Mouse (Mus musculus) right cerebral cortex, postnatal 10 days (tissue): ENCODE measurements around the gene 4930442H23Rik.
"Not testable (repeated sequence)": the region's sequence is repeated elsewhere in the genome, so short reads cannot be mapped to it uniquely, and the experiment has no call there.

Experiments used
- DNase-seq, 2 experiments: peaks; one replicate each; pipeline ENCODE4 v3.0.0; 2021; ENCODE audit warnings: low spot score in 2 of 2

The 4930442H23Rik gene

DNA sequence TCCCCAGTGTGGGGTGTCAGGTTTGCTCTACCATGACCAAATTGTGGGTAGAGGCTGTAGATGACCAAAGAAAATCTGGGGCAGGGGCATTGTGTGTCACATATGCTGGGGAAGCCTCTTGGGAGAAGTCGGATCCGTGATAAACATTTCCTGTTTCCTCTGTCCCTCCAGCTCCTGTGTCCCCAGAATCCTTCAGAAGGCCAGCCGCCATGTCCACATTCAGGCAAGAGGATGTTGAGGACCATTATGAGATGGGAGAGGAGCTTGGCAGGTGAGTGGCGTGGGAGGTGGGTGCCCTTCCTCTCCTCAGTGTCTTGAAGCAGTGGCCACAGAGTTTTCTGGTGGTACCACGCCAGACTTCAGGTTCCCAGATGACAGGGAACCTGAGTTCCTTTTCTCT lies at the start of gene 4930442H23Rik:
Gene 4930442H23Rik (minus strand): TSS at position 45 of the 400 bp plus-strand sequence.
- DNase-seq = no peak

DNA sequence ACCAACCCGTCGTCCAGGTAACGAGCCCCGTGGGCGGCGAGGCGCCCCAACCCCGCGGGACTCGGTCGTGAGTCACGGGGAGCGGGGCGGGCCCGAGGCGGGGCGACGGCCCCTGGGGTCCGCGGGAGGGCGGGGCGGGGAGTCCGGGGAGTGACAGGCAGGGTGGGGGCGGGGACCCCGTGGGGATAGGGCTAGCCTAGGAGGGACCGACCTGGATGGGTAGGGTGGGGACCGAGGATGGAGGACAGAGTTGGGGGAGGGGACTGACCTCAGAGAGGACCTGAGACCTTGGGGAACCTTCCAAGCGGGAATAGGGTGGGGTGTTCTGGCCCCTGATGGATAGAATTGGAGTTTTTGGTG lies 49.6 kb upstream of the 4930442H23Rik start:
- DNase-seq = no peak

DNA sequence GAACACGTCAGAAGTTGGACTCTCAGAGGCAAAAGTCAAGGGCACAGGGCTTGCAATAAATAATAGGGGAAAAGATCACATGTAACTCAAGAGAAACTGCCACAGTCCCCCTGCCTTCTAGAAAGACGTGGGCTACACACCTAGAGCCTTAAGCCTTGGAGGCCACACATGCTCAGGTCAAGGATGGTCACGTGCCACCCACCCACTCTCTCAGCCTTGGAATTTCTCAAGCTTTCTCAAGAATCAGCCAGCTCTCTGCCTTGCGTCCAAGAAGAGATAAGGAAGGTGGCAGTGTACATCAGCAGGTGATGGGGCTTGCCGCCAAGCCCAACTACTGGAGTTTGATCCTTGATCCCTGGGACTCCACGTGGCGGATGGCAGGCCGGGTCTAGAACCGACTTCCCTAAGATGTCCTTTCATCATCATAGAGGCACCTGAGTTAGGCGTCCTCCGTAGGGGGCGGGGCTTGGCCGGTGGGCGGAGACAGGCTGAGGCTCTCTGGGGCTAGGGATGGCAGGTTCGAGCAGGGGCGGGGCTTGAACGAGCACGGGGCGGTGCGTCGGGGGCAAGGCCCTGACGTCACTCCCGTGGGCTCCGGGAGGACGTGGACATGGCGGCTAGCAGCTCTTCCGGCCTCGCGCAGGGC lies 49.1 kb upstream of the 4930442H23Rik start, which contains the start of gene Zfr2:
Gene Zfr2 (plus strand): TSS at position 576 of the 646 bp plus-strand sequence.
- DNase-seq = peak; percentile 96

DNA sequence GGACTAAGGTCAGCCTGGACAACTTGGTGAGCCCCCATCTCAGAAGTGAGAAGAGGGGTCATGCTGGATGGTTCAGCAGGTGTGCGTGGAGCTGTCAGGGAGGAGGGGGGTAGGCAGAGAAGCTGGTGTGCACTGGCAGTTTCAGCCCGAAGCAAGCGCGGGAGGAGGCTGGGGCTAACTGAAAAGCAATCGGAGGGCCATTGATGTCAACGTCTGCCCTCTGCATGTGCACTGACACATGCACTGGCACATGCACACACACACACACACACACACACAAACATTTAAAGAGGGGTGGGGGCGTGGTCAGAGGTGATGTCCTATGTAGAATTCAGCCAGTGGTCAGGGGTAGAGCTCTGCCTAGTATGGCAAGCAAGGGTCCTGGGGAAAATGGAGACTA lies 47.8 kb upstream of the 4930442H23Rik start:
- DNase-seq = peak in 1 of 2 experiments; percentile 48

DNA sequence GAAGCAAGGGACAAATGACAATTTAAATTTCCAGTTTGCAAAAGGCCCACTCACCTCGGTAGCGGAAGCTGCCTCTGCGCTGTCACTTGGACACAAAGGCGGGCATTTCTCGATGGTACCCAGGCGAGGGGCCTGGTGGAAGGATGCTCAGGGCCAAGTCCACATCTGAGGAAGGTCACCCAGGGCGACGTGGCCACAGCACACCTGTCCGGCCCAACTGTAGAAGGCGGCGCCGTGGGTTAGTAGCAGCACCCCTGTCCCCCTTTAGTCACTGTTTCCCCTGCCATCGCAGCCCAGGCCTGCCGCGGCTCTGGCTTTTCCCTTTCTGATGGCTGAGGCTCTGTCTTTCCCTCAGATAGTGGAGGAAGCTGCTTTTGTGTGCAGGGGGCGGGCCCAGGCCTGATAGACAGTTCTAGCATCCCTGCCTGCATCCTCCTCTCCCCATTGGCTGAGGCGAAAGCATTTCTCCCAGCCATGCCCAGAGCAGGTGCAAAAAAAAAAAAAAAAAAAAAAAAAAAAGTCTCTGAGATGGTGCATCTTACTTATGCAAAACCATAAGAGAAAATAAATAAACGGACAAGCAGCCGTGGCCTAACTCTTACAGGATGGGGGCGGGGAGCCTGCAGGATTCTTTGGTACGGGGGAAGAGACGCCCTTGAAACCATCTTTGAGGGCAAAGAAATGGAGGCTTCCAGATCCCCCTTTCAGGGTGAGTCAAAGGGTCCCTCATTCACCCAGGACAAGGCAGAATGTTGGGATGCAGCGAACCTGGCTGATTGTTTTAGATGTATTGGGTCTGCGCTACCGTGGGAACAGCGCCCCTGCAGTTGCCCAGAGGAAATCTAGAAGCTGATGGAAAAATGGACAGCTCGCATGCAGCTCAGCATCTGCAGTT lies 47.0 kb upstream of the 4930442H23Rik start, which contains the start of gene Atcay:
Gene Atcay (minus strand): TSS at position 396 of the 895 bp plus-strand sequence.
- DNase-seq = peak; percentile 93 to 96

DNA sequence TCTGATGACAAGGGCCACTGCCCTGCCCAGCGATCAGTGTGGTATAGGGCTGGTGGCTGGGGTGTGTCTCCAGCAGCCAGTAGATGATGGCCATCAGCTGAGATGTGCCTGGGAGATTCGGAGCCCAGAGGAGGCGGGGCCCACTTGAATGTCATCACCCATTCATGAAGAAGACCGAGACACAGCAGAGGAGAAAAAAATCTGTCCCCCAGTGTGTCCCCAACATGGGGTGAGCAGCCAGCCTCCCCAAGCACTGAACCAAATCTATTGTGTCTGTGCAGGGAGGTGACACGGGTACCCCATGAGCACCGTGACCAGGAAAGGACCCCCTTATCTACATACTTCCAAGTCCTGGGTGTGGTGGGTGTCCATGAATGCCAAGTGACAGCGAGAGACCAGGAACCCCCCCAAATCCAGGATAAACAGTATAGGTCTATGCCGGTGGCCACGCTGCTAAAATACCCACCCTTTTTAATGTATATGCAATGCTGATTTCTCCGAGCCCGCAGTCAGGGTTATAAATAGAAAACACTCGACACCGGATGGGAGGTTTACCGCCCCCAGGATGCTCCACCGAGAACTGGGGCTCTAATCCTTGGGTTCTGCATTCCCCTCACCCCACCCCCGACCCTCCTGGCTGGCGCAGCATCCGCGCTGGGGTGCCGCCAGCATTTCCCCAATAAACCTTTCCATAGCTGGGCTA lies 46.2 kb upstream of the 4930442H23Rik start:
- peak; percentile 68 to 74 for DNase-seq

DNA sequence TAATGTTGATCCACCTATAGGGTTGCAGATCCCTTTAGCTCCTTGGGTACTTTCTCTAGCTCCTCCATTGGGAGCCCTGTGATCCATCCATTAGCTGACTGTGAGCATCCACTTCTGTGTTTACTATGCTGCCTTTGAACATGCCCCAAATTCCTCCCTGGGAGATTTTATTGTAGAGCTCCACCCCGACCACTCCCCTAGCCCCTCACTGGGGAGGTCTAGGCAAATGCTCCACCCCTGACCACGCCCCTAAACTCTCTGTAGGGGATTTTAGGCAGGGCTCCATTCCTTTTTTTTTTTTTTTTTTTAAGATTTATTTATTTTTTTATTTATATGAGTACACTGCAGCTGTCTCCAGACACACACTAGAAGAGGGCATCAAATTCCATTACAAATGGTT lies 40.1 kb upstream of the 4930442H23Rik start:
- DNase-seq = not testable (repeated sequence)

DNA sequence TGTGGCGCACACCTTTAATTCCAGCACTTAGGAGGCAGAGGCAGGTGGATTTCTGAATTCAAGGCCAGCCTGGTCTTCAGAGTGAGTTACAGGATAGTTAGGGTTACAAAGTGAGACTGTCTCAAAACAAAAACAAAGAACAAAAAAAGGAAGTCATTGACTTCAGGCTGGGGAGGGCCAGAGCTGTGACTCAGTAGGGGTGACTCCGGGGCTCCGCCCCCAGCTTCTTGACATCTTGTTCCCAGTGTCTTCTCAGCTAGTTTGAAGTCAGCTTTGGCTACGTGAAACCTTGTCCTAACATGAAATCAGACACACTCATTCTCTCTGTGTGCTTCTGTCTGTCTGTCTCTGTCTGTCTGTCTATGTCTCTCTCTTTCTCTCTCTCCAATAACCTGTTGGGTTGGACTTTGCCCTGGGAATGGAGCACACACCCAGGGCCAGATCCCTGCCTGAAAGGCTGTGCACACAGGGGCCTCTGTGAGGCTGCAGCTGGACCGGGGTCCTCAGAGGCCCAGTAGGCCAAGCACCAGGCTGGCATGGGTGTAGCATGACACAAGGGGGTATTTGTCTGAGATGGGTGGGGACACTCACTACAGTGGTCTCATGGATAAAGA lies 37.9 kb upstream of the 4930442H23Rik start:
- DNase-seq = no peak

DNA sequence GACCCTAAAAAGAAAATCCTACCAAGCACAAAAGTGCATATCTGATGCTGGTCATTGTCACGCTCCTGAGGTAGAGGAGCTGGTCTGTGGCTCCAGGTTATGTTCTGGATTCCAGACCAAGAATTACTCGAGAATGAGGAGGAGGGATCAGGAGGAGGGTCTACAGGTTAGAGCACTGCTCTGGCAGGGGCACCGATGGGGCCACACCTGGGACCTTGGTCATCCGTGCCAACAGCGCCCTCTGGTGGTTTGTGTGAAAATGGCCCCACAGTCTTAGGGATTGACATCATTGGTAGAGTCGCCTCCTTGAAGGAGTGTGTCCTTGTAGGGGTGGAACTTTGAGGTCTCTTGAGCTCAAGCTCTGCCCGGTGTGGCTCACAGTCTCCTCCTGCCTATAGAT lies 34.3 kb upstream of the 4930442H23Rik start:
- DNase-seq = no peak

DNA sequence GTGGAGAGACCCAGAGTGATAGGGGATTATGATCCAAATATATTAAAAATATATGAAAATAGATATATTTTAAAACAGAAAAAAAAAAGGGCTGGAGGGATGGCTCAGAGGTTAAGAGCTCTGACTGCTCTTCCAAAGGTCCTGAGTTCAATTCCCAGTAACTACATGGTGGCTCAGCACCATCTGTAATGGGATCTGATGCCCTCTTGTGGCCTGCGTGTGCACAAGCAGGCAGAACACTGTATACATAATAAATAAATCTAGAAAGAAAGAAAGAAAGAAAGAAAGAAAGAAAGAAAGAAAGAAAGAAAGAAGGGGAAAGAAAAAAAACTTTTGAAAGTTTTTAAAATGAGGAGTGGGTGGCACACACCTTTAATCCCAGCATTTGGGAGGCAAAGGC lies 33.6 kb upstream of the 4930442H23Rik start:
- DNase-seq = not testable (repeated sequence)

DNA sequence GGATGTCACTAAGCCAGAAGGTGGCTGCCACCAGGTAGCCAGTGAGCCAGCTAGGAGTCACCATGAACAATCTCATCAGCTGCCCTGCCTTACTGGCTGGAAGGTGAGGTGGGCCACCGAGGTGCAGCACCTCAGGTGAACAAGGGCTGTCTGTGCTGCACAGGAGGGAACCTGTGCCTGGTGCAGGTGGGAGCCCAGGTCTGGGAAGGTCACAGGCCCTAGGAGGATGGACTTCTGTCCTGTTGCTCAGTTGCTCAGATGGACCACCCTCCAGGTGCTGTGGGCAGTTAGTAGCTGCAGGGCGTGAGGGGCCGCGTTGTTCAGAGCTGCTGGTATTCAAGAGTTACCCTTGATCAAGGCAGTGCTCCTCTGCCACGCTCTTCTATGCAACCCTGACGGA lies 33.2 kb upstream of the 4930442H23Rik start:
- no peak for DNase-seq

DNA sequence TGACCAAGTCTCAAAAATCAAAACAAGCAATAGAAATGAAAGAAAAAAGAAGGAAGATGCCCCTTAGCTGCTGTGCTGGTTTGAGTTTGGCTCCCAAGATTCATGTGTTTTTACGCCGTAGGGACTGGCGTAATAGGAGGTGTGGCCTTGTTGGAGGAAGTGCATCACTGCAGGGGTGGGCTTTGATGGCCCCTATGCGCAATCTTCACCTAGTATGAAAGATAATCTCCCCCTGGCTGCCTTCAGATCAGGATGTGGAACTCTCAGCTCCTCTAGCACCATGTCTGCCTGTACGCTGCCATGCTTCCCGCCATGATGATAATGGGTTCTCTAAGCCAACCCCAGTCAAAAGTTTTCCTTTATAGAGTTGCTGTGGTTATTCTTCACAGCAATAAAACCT lies 32.6 kb upstream of the 4930442H23Rik start:
- DNase-seq = no peak

DNA sequence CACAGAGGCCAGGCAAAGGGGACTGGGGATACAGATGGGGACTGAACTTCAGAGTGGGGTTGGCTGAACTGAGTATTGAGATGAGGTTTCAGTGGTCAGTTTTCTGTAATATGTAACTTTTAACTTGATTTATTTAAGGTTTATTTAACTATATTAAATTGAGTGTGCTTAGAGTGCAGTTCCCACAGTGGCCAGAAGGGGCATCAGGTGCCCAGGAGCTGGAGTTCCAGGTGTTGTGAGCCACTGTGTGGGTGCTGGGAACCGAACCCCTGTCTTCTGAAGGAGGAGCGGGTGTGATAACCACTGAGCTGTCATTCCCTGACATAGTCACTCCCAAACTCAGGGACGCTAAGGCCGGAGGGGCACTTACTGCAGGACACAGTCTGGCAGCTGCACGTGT lies 26.5 kb upstream of the 4930442H23Rik start:
- DNase-seq = no peak

DNA sequence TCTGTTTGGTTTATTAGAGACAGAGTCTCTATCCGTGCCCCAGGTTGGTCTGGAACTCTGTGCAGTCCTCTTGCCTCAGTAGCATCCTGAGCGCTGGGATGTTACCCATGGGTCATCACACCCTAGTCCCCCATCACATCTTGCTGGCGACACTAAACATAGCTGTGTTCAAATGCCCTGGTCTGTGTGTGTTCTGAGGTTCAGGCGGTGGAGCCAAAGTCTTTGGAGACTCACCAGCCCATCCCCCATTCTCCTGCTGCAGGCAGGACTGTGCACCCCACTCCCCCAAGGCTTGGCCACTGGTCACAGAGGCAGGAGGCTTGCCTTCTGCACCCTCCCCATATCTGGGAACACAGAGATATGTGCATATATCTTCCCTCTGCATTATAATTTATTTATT lies 20.5 kb upstream of the 4930442H23Rik start:
- DNase-seq = peak in 1 of 2 experiments; percentile 55

DNA sequence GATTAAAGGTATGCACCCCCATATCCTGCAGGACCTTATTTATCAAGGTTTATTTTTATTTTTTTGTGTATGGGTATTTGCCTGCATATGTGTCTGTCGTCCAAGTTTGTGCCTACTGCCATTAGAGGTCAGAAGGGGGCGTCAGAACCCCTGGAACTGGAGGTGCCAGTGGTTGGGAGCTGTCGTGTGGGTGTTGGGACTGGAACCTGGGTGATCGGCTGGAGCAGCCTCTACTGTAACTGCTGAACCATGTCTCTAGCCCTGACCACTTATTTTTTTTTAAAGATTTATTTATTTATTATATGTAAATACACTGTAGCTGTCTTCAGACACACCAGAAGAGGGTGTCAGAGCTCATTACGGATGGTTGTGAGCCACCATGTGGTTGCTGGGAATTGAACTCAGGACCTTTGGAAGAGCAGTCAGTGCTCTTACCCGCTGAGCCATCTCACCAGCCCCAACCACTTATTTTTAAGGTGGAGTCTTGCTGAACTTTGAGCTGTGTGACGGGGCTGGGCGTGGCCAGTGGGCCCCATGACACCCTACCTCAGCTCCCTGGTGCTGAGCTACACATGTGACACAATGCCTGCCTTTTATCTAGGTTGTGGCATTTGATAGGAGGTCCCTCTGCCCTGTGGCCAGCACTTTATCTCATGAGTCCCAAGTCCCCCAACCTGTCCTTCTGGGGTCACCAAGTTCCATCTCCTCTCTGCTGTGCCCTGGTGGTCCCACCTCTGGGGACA lies 19.5 kb upstream of the 4930442H23Rik start:
- no peak for DNase-seq

DNA sequence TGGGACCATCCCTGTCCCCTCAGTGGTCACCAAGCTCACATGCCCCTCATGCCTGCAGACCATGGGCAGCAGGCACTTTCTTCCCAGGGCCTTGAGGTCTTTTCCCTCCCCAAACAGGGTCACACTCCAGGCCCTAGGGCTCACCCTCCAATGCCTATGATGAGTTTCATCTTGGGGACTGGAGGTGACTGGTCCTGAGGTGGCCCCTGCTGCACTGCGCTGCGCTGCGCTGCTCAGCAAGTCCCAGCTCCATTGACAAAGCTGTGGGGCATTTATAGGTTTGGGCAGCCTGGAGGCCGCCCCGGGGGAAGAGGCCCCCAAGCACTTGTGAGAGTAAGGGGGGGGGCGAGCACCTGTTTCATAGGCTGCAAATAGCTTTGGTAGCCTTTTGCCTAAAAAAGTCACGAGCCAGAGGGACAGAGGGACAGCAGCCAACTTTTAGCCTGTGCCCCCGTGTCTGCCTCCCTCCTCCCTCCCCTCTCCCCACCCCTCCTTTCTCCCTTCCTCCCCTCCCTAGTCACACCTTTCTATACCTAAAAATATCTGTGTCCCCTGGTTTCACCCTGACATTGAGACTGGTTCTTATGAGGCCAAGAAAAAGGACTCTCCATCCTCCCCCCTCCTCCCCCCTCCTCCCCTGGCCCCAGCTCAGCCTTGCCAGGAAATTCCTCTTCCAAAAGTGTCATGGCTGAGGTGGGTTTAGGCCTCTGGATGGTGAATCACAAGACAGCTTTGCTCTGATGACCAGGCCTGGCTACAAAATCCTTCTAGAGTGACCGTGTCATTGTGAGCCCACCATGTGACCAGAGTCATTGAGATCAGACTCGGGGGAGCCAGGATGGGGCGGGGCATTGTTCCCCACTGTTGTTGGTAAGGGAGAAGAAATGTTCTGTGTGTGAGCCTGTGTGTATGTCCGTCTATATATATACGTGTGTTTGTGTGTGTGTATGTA lies 18.4 kb upstream of the 4930442H23Rik start, which contains the start of gene Nmrk2:
Gene Nmrk2 (minus strand): TSS at position 245 of the 952 bp plus-strand sequence.
- DNase-seq = no peak

DNA sequence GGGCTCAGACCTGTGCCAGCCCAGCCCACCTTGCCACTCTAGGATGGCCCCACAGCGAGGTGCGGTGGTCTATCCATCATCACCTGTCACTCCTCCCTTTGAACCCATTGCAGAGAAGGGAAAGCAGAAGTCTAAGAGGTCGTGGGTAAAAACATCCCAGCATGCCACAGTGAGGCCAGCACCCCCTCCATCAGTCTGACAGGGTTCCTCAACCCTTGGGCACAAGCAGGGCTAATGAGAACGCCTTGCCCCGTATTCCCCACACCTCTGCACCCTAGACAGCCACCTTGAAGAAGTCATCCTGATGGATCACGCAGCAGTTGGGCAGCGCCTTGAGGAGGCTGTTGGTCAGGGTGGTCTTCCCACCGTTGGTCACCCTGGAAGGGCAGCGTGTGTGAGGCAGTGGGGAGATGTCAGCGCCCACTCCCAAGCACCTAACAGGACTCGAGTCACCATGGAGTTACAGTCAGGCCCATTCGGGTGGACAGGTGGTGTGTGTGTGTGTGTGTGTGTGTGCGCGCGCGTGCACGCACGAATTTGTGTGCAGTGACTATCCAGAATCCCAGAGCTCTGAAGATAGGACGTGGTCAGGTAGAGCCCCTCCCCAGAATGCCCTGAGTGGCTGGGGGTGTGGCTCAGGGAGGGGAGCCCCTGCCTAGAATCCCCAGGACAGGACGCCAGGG lies 17.1 kb upstream of the 4930442H23Rik start:
- DNase-seq = no peak

DNA sequence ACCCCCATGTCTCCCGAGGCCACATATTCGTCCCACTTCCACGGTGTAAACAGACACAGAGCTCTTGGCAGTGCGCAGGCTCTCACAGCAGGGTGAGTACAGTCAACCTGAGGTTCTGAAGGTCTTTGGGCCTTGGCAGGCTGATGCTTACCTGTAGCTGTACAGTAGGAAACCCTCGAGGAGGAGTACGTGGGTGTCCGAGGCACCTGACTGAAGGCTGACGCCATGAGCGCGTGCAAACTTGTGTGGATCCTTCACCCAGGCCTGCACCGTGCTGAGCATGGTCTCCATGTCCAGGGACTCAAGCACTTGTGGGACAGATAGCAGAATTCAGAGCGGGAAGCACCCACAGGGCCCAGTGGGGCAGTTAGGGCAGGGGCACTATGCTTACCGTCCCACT lies 16.5 kb upstream of the 4930442H23Rik start:
- DNase-seq = no peak

DNA sequence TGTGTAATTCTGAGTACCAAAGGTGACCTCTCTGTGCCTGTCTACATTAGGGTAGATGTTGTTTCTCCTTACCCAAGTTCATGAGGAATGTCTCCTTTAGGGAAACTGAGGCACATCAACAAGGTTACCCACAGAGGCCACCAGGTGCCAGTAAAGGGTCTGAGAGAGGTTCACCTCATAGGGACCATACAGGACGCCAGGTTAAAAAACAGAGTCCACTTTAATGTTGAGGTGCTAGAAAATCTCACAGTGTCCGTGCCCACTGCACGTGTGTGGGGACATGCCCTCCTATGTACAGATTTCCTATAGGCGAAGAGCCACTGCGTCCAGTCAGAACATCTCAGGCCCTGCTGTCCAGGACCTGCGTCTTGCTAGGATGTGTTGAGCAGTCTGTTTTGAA lies 15.3 kb upstream of the 4930442H23Rik start:
- no peak for DNase-seq
